Mouse (Mus musculus): ENCODE results near the gene Frmpd4. TPM values are rescaled to one million over a fixed set of nuclear protein-coding genes. Genes with fewer than 3 reads are reported as not detected.

Frmpd4 gene
- polyA plus RNA-seq, 1 experiment from 2014 or later: not detected

GRCm38 (mm10) chrX:167523151-167523550, 1053.9 kb downstream of the Frmpd4 start:
- no peak overlapping the region for H3K27ac ChIP-seq
- 60% methylated on average over 3 of the region's 3 CpGs for WGBS
- no peak overlapping the region for H3K4me2 ChIP-seq
- H3K4me1 ChIP-seq (replicated peaks): no peaks in the 10 kb centered on the region
- no peak overlapping the region for H3K4me3 ChIP-seq
- H3K36me3 ChIP-seq: no peaks in the 10 kb centered on the region
- H3K9me3 ChIP-seq (replicated peaks): no peaks in the 10 kb centered on the region
- no peak overlapping the region for H3K9ac ChIP-seq
- ATAC-seq (replicated peaks; ENCODE audit: insufficient number of reproducible peaks, insufficient read depth, low FRiP score, low read depth): no peak
- H3K27me3 ChIP-seq: no peaks in the 10 kb centered on the region

- WGBS: 75% methylated on average over 4 of the region's 4 CpGs
- no peak for ATAC-seq (replicated peaks; ENCODE audit: insufficient number of reproducible peaks, insufficient read depth, low FRiP score, low read depth)
- Histone ChIP-seq H3K27me3 (no peaks in the 10 kb centered on the region), H3K4me3 (no peak overlapping the region), H3K4me2 (no peak overlapping the region), H3K9ac (no peak overlapping the region), H3K36me3 (no peaks in the 10 kb centered on the region), H3K27ac (no peak overlapping the region), H3K4me1 (replicated peaks) (no peaks in the 10 kb centered on the region), H3K9me3 (replicated peaks) (no peaks in the 10 kb centered on the region)
These were observed 1054.5 kb downstream of the Frmpd4 start for GRCm38 (mm10) chrX:167522528-167522927.

GRCm38 (mm10) chrX:167518440-167518839, 1058.6 kb downstream of the Frmpd4 start:
- no peak overlapping the region for H3K9ac ChIP-seq
- H3K27me3 ChIP-seq: no peaks in the 10 kb centered on the region
- 79% methylated on average over 2 of the region's 2 CpGs for WGBS
- no peaks in the 10 kb centered on the region for H3K4me1 ChIP-seq (replicated peaks)
- no peak overlapping the region for H3K4me3 ChIP-seq
- no peak overlapping the region for H3K27ac ChIP-seq
- ATAC-seq (replicated peaks; ENCODE audit: insufficient number of reproducible peaks, insufficient read depth, low FRiP score, low read depth): no peak
- no peak overlapping the region for H3K4me2 ChIP-seq
- no peaks in the 10 kb centered on the region for H3K9me3 ChIP-seq (replicated peaks)
- no peaks in the 10 kb centered on the region for H3K36me3 ChIP-seq

- Histone ChIP-seq H3K27me3 (no peaks in the 10 kb centered on the region), H3K4me2 (no peak overlapping the region), H3K9me3 (replicated peaks) (no peaks in the 10 kb centered on the region), H3K36me3 (no peaks in the 10 kb centered on the region), H3K9ac (no peak overlapping the region), H3K4me3 (no peak overlapping the region), H3K27ac (no peak overlapping the region), H3K4me1 (replicated peaks) (no peaks in the 10 kb centered on the region)
- no peak for ATAC-seq (replicated peaks; ENCODE audit: insufficient number of reproducible peaks, insufficient read depth, low FRiP score, low read depth)
- WGBS: 26% methylated on average over 11 of the region's 11 CpGs
These were observed 1079.3 kb downstream of the Frmpd4 start for GRCm38 (mm10) chrX:167497780-167498179.

DNA sequence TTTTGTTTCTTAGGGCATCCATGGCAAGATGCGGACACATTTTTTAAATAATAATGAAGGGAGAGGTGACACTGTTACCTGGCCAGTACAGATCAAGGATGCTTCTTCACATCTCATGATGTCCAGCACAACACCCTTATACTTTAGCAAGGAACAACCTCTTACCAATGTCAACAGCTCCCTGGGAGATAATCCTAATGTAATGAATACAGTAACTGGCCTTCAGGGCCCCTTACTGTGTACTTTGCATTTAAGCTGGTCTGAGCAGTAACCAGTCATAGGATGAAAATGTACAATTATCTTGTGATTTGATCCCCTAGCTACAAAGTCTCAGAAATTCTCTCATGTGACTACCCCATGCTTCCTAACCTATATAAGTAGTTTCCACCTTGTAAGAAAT, 1084.8 kb downstream of the Frmpd4 start:
- ATAC-seq (replicated peaks; ENCODE audit: insufficient number of reproducible peaks, insufficient read depth, low FRiP score, low read depth): no peak
- H3K27ac ChIP-seq: no peak overlapping the region
- no peak overlapping the region for H3K9ac ChIP-seq
- no peaks in the 10 kb centered on the region for H3K27me3 ChIP-seq
- no peaks in the 10 kb centered on the region for H3K4me1 ChIP-seq (replicated peaks)
- H3K9me3 ChIP-seq (replicated peaks): no peaks in the 10 kb centered on the region
- 84% methylated on average over 1 of the region's 1 CpGs for WGBS
- H3K4me3 ChIP-seq: no peak overlapping the region
- H3K4me2 ChIP-seq: no peak overlapping the region
- H3K36me3 ChIP-seq: no peaks in the 10 kb centered on the region

GRCm38 (mm10) chrX:167491589-167492207, 1085.3 kb downstream of the Frmpd4 start:
- H3K9me3 ChIP-seq (replicated peaks): no peaks in the 10 kb centered on the region
- H3K4me1 ChIP-seq (replicated peaks): no peaks in the 10 kb centered on the region
- no peak overlapping the region for H3K4me2 ChIP-seq
- no peak overlapping the region for H3K9ac ChIP-seq
- no peaks in the 10 kb centered on the region for H3K27me3 ChIP-seq
- H3K4me3 ChIP-seq: no peak overlapping the region
- WGBS: 24% methylated on average over 1 of the region's 1 CpGs
- no peaks in the 10 kb centered on the region for H3K36me3 ChIP-seq
- ATAC-seq (replicated peaks; ENCODE audit: insufficient number of reproducible peaks, insufficient read depth, low FRiP score, low read depth): no peak
- H3K27ac ChIP-seq: no peak overlapping the region

- no peak for ATAC-seq (replicated peaks; ENCODE audit: insufficient number of reproducible peaks, insufficient read depth, low FRiP score, low read depth)
- H3K9ac ChIP-seq: no peak overlapping the region
- H3K9me3 ChIP-seq (replicated peaks): no peaks in the 10 kb centered on the region
- no peaks in the 10 kb centered on the region for H3K4me1 ChIP-seq (replicated peaks)
- H3K36me3 ChIP-seq: no peaks in the 10 kb centered on the region
- WGBS: 71% methylated on average over 4 of the region's 4 CpGs
- H3K27ac ChIP-seq: no peak overlapping the region
- no peaks in the 10 kb centered on the region for H3K27me3 ChIP-seq
- no peak overlapping the region for H3K4me3 ChIP-seq
- no peak overlapping the region for H3K4me2 ChIP-seq
These were observed 1093.4 kb downstream of the Frmpd4 start for GRCm38 (mm10) chrX:167483409-167484177.

DNA sequence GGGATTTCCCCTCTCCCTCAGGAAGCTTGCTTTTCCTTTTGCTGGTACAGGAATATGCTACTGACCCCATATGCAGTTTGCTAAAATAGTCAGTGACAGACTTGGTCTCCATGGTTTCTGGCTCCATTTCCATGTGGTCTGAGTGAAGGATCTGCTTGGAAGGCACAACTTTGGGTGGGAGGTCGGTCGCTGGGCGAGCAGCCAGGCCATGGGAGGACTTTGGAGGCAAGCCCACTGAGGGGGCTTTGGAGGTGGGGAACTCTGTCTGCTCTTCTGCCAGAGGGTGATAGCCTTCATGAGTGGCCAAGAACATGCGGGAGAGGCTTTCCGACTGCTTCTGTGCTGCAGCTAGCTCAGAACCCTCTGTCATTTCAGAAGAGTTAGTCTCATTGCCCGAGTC, 1099.4 kb downstream of the Frmpd4 start:
- no peak overlapping the region for H3K27ac ChIP-seq
- H3K4me3 ChIP-seq: no peak overlapping the region
- H3K4me1 ChIP-seq (replicated peaks): no peaks in the 10 kb centered on the region
- no peaks in the 10 kb centered on the region for H3K9me3 ChIP-seq (replicated peaks)
- no peak for ATAC-seq (replicated peaks; ENCODE audit: insufficient number of reproducible peaks, insufficient read depth, low FRiP score, low read depth)
- no peak overlapping the region for H3K9ac ChIP-seq
- H3K4me2 ChIP-seq: no peak overlapping the region
- 73% methylated on average over 6 of the region's 6 CpGs for WGBS
- H3K36me3 ChIP-seq: no peaks in the 10 kb centered on the region
- H3K27me3 ChIP-seq: no peaks in the 10 kb centered on the region

- no peak for ATAC-seq (replicated peaks; ENCODE audit: insufficient number of reproducible peaks, insufficient read depth, low FRiP score, low read depth)
- H3K27ac ChIP-seq: no peak overlapping the region
- no peak overlapping the region for H3K4me2 ChIP-seq
- H3K27me3 ChIP-seq: no peaks in the 10 kb centered on the region
- no peak overlapping the region for H3K4me3 ChIP-seq
- no peaks in the 10 kb centered on the region for H3K4me1 ChIP-seq (replicated peaks)
- H3K9me3 ChIP-seq (replicated peaks): no peaks in the 10 kb centered on the region
- no peak overlapping the region for H3K9ac ChIP-seq
- no peaks in the 10 kb centered on the region for H3K36me3 ChIP-seq
These were observed 1142.1 kb downstream of the Frmpd4 start for GRCm38 (mm10) chrX:167434883-167435282.

DNA sequence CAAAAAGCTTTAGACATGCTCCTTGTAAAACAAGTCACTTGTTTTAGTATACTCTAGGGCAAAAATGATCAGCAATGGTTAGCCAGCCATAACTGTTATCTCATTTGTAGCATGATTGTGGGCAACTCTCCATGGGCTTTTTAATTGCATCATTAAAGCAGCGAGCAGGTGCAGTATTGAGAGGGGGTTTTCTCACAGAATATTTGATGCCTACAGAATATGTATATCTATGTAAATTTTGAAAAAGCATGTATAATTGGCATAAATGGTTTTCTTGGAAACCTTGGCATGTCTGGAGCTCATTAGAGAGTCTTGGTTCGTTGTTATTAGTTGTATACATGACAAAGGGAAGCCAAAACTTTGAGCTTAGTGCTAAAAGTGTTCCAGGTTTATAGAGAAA, 1143.1 kb downstream of the Frmpd4 start:
- no peak for ATAC-seq (replicated peaks; ENCODE audit: insufficient number of reproducible peaks, insufficient read depth, low FRiP score, low read depth)
- Histone ChIP-seq H3K4me2 (no peak overlapping the region), H3K27me3 (no peaks in the 10 kb centered on the region), H3K9ac (no peak overlapping the region), H3K9me3 (replicated peaks) (no peaks in the 10 kb centered on the region), H3K27ac (no peak overlapping the region), H3K4me1 (replicated peaks) (no peaks in the 10 kb centered on the region), H3K4me3 (no peak overlapping the region), H3K36me3 (no peaks in the 10 kb centered on the region)
- whole genome bisulfite sequencing: 65% methylated on average over 2 of the region's 2 CpGs
